Comparison of ENCODE assay signal across 9 mouse cellular contexts in genomic region chr8:111712588-111712987, GRCm38 (mm10). TPM values are rescaled to one million over a fixed set of nuclear protein-coding genes. Genes with fewer than 3 reads are reported as not detected.
A peak's percentile ranks its signal among the peaks of the same experiment; 100 is the strongest.
DNase-seq lines count a peak whose midpoint lies in the region; ATAC-seq and TF ChIP-seq lines count a peak whose summit lies in the region.
"Had no signal": no experiment of that assay in that cellular context is flagged by ENCODE, and none has a peak within 500 bp of the region (broad histone marks: within the 10 kb centered on the region; RNA-seq: fewer than 3 reads in every experiment).

No protein-coding gene starts in this region.

- H3K4me3 ChIP-seq in hindbrain, embryonic 10.5 days = no peak overlapping the region
- no peak overlapping the region for H3K4me3 ChIP-seq in hindbrain, embryonic 13.5 days
- H3K4me3 ChIP-seq in embryonic facial prominence, embryonic 11.5 days (ENCODE audit: low read depth, low read length) = no peak overlapping the region
- no peak overlapping the region for H3K4me3 ChIP-seq in kidney, adult 2 months (ENCODE audit: insufficient read depth, low read depth, low read length)

- TF ChIP-seq POLR2A in kidney, adult 2 months (IDR thresholded peaks at IDR 0.05; ENCODE audit: low read depth, low read length) = no peak

- H3K4me1 ChIP-seq in hindbrain, embryonic 10.5 days (replicated peaks) = peaks cover 27% of the 10 kb centered on the region
- H3K4me1 ChIP-seq in hindbrain, embryonic 13.5 days (replicated peaks) = peaks cover 33% of the 10 kb centered on the region
- peaks cover 4% of the 10 kb centered on the region; the same call in 1 of the 2 replicates for H3K4me1 ChIP-seq in embryonic facial prominence, embryonic 11.5 days (ENCODE audit: control insufficient read depth, insufficient read depth, low read length)
- peaks cover 31% of the 10 kb centered on the region for H3K4me1 ChIP-seq in kidney, adult 2 months (ENCODE audit: control insufficient read depth, insufficient read depth, low read length)

- peak; percentile 88 for TF ChIP-seq CTCF in kidney, adult 2 months (conservative IDR thresholded peaks at IDR 0.05; ENCODE audit: insufficient read depth, insufficient read length, low read depth, low read length)

- WGBS in hindbrain, embryonic 10.5 days = 89% methylated on average over 6 of the region's 6 CpGs
- 82% methylated on average over 6 of the region's 6 CpGs for WGBS in hindbrain, embryonic 13.5 days
- WGBS in embryonic facial prominence, embryonic 11.5 days = 85% methylated on average over 6 of the region's 6 CpGs
- WGBS in kidney, adult 2 months = 57% methylated on average over 6 of the region's 6 CpGs

- no peaks in the 10 kb centered on the region for H3K9me3 ChIP-seq in hindbrain, embryonic 10.5 days
- H3K9me3 ChIP-seq in hindbrain, embryonic 13.5 days = no peaks in the 10 kb centered on the region
- no peaks in the 10 kb centered on the region for H3K9me3 ChIP-seq in embryonic facial prominence, embryonic 11.5 days (replicated peaks; ENCODE audit: control insufficient read depth, low read length)

- no peak for ATAC-seq in hindbrain, embryonic 13.5 days (ENCODE audit: low FRiP score)
- ATAC-seq in embryonic facial prominence, embryonic 11.5 days (replicated peaks; ENCODE audit: insufficient number of reproducible peaks, low FRiP score, low TSS enrichment, low read depth) = no peak

- H3K27ac ChIP-seq in hindbrain, embryonic 10.5 days = no peak overlapping the region
- no peak overlapping the region for H3K27ac ChIP-seq in hindbrain, embryonic 13.5 days
- no peak overlapping the region for H3K27ac ChIP-seq in embryonic facial prominence, embryonic 11.5 days (replicated peaks; ENCODE audit: low read depth, low read length)
- H3K27ac ChIP-seq in kidney, adult 2 months (ENCODE audit: insufficient read depth, low read depth, low read length) = no peak overlapping the region

- H3K4me2 ChIP-seq in hindbrain, embryonic 13.5 days = no peak overlapping the region
- H3K4me2 ChIP-seq in embryonic facial prominence, embryonic 11.5 days (ENCODE audit: low read depth, low read length) = no peak overlapping the region

- H3K27me3 ChIP-seq in hindbrain, embryonic 10.5 days (ENCODE audit: insufficient read depth, poor library complexity, severe bottlenecking) = no peaks in the 10 kb centered on the region
- H3K27me3 ChIP-seq in hindbrain, embryonic 13.5 days = no peaks in the 10 kb centered on the region
- no peaks in the 10 kb centered on the region for H3K27me3 ChIP-seq in embryonic facial prominence, embryonic 11.5 days (ENCODE audit: control insufficient read depth, insufficient read depth, low read length)
- H3K27me3 ChIP-seq in kidney, adult 2 months (replicated peaks; ENCODE audit: control insufficient read depth, insufficient read depth, low read length) = no peaks in the 10 kb centered on the region

- H3K36me3 ChIP-seq in hindbrain, embryonic 10.5 days = peaks cover 83% of the 10 kb centered on the region
- peaks cover 74% of the 10 kb centered on the region for H3K36me3 ChIP-seq in hindbrain, embryonic 13.5 days
- peaks cover 17% of the 10 kb centered on the region for H3K36me3 ChIP-seq in embryonic facial prominence, embryonic 11.5 days (replicated peaks; ENCODE audit: control insufficient read depth, insufficient read depth, low read depth, low read length)
- peaks cover 10% of the 10 kb centered on the region; the same call in 1 of the 2 replicates for H3K36me3 ChIP-seq in kidney, adult 2 months (ENCODE audit: control insufficient read depth, insufficient read depth, low read length)

- DNase-seq in hindbrain, embryonic 10.5 days (ENCODE audit: low spot score) = peak; percentile 49
- DNase-seq in CD4-positive helper T cell, adult 2 months (ENCODE audit: low read depth, low spot score) = peak; percentile 58
- peak; percentile 88 for DNase-seq in adrenal gland, postnatal 14 days
- DNase-seq in embryonic facial prominence, embryonic 11.5 days (ENCODE audit: low spot score) = peak; percentile 64
- peak; percentile 79 for DNase-seq in kidney, adult 2 months
- DNase-seq in lung, postnatal 25 days (ENCODE audit: low spot score) = peak; percentile 64
- peak; percentile 58 to 61 for DNase-seq in thymus, postnatal 36 days

- H3K9ac ChIP-seq in hindbrain, embryonic 13.5 days = no peak overlapping the region
- H3K9ac ChIP-seq in embryonic facial prominence, embryonic 11.5 days (replicated peaks; ENCODE audit: low read length) = no peak overlapping the region

RNA-seq across cellular contexts. Expression of gene Ctrb1, which starts 21.8 kb away (rescaled TPM):
- not detected in 2 replicates for polyA plus RNA-seq in hindbrain, embryonic 10.5 days (2016; fragmentation: Nextera tagmentation; extraction: Ambion mirVana)
- 3.1 TPM in 1 of 2 replicates, not detected in the other for polyA plus RNA-seq in hindbrain, embryonic 13.5 days (2015; fragmentation: Nextera tagmentation; extraction: Ambion mirVana)
- 0.41 TPM in 1 of 2 replicates, not detected in the other for total RNA-seq in adrenal gland, postnatal 14 days (2021)
- polyA plus RNA-seq in embryonic facial prominence, embryonic 11.5 days (2014; fragmentation: Nextera tagmentation; extraction: Ambion mirVana) = not detected in 2 replicates
- 0.17 and 0.29 TPM in 2 replicates for polyA plus RNA-seq in kidney, adult 2 months (2012; rRNA removed)
- total RNA-seq: left cerebral cortex, postnatal 25 days had no signal

RNA-seq across cellular contexts. Expression of gene Bcar1, which starts 31.0 kb away (rescaled TPM):
- polyA plus RNA-seq in hindbrain, embryonic 10.5 days (2016; fragmentation: Nextera tagmentation; extraction: Ambion mirVana) = 61.6 and 63.9 TPM in 2 replicates
- polyA plus RNA-seq in hindbrain, embryonic 13.5 days (2015; fragmentation: Nextera tagmentation; extraction: Ambion mirVana) = 55.4 and 55.6 TPM in 2 replicates
- 59.6 and 67.1 TPM in 2 replicates for total RNA-seq in adrenal gland, postnatal 14 days (2021)
- 30.9 and 36.5 TPM in 2 replicates for polyA plus RNA-seq in embryonic facial prominence, embryonic 11.5 days (2014; fragmentation: Nextera tagmentation; extraction: Ambion mirVana)
- polyA plus RNA-seq in kidney, adult 2 months (2012; rRNA removed) = 115 and 137 TPM in 2 replicates
